Mouse (Mus musculus) left cerebral cortex, adult 9 months (tissue): ENCODE results near the gene Lgi4.

Source experiments
- DNase-seq, 2 experiments: peaks; one replicate each; pipeline ENCODE4 v3.0.0; 2022; ENCODE audit warnings: low spot score in 2 of 2

Gene Lgi4

GRCm38 (mm10) chr7:31051321-31052021 lies 7.7 kb upstream of the Lgi4 start, which contains the start of gene Fxyd7:
TSS of gene Fxyd7 (minus strand) at chr7:31051467.
- no peak for DNase-seq

GRCm38 (mm10) chr7:31052251-31052635 lies 6.9 kb upstream of the Lgi4 start:
- DNase-seq: no peak

DNA sequence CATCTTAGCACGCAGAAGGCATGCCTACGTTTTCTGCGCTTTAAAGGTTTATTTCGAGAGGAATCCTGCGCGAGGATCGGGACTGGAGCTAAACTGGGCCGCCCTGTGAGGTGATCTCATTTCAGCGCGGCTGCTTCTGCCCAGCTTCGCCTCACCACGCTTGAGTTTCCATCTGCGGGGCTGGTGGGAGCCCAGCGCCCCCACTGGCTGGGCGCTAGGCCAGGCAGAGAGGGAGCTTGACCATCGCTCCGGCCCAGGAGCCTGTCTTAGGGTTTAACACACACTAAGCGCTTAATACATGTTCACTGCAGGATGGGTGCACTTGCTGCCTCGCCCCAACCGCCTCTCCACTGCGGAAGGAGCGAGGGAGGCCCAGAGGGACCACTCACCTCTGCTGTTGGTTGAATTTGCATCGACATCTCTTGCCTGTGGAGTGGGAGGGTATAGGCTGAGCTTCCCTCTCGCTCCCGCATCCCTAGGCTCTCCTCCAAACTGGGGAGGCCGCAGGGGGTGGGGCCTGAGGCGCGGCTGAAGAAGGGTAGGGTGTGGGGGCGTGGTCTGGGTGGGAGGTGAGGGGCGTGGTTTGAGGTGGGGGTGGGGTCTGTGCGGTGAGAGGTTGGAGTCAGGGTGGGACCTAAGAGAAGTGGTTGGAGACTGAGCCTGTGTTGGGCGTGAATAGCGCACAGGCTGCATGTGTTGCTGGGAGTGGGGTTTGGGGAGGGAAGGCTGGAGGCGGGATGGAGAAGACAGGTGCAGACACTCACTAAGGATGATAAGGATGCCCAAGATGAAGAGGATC lies 6.3 kb upstream of the Lgi4 start:
- peak; percentile 39 to 84 for DNase-seq

DNA sequence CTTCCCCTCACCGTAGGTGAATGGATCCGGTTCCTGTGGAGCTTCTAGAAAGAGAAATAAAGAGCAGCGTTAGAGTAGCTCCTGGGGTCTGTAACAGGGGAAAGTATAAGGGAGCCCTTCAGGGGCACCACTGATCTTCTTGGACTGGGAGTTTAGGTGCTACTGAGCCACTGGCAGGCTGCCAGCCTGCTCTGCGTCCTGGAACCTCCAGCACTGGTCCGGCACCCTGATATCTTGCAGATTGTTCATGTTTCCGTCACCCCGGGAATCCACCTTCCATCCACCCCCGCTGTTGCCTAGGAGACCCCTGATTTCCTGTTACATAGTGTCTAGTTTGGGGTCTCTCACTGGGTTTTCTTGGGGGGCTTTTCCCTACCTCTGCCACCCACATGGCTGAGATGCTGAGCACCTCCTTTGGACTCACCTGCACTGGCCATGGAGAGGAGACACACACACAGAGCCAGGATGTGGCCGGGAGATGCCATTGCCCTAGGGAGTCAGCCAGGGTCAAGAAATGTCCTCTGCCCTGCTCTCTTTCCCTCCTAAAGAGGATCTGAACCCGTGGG lies 5.2 kb upstream of the Lgi4 start:
- DNase-seq: no peak

- DNase-seq: no peak
Measured at GRCm38 (mm10) chr7:31054661-31055320, 4.4 kb upstream of the Lgi4 start.

- no peak for DNase-seq
Measured at GRCm38 (mm10) chr7:31055354-31055824, 3.8 kb upstream of the Lgi4 start.

DNA sequence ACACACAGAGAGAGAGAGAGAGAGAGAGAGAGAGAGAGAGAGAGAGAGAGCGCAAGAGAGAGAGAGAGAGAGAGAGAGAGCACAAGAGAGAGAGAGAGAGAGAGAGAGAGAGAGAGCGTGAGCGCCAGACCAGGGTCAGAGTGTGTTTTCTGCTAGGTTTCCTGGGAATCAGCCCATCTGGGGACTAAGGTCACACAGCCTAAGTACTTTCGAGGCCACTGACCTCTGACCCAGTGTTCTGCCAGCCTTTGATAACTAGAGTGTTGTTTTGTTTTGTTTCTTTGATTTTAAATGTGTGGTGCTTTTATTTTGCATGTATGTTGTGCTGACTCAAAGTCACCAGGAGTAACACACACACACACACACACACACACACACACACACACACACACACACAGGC lies 3.3 kb upstream of the Lgi4 start:
- no peak for DNase-seq

DNA sequence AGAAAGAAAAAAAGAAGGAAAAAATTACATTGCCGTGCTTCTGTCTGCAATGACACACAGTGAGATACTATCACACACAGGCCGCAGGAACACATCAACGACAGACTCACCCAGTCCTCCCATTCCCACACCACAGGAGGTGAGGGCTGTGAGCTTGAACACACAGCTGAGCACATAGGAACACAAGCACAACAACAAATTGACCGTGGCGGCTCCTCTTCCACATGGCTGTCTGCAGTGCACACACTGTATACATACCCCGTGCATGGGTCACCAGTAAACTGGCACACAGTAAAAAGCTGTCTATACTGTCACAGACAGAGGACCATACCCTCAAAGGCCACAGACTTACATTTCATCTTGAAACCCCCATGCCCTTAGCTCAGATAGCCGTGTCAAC lies 2.7 kb upstream of the Lgi4 start:
- no peak for DNase-seq

DNA sequence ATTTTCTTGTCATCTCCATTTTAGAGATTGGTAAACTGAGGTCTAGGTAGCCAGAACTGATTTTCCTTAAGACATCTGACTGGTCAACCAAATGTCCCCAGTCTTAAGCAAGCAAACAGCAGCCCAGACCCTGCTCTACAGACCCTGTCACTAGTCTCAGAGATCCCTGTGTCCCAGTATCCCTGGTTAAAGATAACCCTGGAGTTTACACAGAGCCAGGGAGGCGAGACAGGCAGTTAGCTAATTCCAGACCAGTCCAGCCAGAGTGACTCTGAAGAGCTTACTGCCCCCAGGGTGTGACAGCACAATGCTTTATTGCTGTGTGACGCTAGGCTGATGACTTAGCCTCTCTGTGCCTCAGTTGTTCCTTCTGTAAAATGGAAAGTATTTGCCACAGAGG lies 2.1 kb upstream of the Lgi4 start, which contains the start of gene Fxyd1:
Gene Fxyd1, minus strand, starts transcription at position 129 of the 400 bp plus-strand sequence.
- DNase-seq: no peak

- no peak for DNase-seq
Measured at GRCm38 (mm10) chr7:31057730-31058129, 1.4 kb upstream of the Lgi4 start.

DNA sequence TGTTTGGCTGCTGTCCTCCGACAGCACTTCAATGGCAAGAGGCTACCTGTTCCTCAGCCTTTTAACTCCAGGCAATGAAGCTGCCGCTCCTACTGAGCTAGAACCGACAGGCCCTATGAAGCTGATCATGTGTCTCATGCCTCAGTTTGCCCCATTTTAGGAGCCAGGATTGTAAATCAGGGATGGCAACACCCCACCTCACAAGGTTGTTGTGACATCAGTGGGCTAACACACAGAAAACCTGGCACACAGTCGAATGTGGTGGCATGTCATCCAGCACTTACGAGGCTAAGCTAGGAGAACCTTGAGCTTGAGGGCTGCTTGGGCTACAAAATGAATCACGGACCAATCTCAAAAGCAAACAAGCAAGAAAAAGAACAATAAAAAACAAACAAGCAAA lies 931 bp upstream of the Lgi4 start:
- no peak for DNase-seq

- DNase-seq: no peak
Measured at GRCm38 (mm10) chr7:31059919-31060620, 928 bp downstream of the Lgi4 start.

GRCm38 (mm10) chr7:31060621-31061010 lies 1.5 kb downstream of the Lgi4 start:
- DNase-seq: no peak

GRCm38 (mm10) chr7:31063074-31063560 lies 4.0 kb downstream of the Lgi4 start:
- no peak for DNase-seq

- no peak for DNase-seq
Measured at GRCm38 (mm10) chr7:31067836-31068235, 8.7 kb downstream of the Lgi4 start.

- DNase-seq: no peak
Measured at GRCm38 (mm10) chr7:31069491-31069890, 10.3 kb downstream of the Lgi4 start.

DNA sequence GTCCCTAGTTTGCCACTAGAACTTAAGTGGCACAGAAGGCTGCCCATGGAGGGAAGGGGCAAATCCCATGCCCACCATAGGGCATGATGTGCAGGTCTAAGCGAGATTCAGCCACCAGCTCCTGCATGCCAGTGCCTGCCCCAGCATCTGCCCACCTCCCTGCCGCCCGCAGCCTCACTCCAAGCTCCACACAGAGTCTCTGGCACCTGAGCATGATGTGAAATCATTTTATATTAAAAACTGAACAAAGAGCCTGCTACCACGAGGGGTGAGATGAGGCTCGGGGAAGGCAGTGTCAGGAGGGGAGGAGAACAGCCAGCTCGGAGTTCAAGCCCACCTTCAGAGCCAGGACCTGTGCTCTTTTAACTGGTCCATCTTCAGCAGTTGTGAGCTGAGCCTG lies 11.2 kb downstream of the Lgi4 start:
- no peak for DNase-seq

- DNase-seq: no peak
Measured at GRCm38 (mm10) chr7:31072326-31072725, 13.2 kb downstream of the Lgi4 start.

DNA sequence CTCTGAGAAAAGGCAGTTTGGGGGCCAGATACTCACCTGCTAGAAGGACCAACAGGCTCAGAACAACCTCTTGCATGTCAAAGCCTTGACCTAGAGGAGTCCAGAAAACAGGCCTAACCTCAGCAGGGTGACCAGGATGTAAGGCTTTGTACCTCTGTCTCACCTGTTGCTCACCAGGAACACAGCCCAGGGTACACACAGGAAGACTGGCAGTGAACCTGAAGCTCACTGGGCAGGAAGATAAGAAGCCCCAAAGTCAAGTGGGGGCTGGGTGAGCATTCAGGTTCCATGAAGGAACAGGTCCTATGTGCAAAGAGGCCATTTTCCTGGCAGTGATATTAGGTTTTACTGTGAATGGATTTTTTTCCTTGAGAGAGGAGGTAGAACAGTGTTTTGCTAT lies 14.4 kb downstream of the Lgi4 start:
- DNase-seq: no peak

DNA sequence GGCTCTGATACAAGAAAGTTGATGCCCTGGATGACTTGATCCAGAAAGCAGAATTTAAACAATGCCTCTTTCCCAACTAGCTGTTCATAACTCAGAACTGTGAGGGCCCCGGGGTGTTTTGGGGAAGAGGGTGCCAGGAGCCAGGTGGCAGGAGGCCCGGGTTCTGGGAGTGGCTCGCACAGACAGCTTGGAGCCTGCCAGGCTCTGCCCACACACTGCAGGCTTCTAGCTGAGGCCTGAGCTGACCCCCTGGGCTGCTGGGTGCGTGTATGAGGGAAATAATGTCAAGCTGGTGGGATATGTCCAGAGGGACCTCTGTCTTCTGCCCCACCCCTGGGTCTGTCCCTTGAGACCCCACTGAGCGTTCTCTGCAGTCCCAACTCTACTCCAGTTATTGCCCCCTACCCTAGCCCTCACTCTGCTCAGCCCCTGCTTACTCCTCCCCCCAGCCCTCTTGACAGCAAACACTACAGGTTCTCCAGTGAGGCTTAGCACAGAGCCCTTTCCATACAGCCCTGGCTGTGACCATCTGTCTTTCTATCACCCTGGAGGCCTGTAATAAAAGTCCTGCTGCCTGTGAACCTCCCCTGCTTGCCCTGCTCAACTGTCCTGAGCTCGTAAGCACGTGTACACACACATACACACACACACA lies 15.0 kb downstream of the Lgi4 start:
- DNase-seq: peak in 1 of 2 experiments; percentile 52

DNA sequence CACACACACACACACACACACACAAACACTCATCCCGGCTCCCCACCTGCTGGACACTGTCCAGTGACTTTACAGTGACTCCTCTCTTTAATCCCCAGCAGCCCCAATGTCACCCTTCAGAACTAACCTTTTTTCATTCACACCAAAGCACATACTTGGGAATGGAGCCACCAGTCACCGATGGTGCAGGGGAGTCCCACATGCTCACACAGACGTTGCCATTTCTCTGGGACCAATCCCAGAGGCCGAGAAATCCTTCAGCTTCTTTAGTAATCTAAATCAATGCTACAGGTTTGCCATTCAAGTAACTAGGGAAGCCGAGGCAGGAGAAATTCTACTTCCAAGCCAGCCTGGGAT lies 15.5 kb downstream of the Lgi4 start:
- no peak for DNase-seq
